Mouse (Mus musculus) testis, postnatal 14 days (tissue): ENCODE measurements around the gene Sri.

Experiments used
- DNase-seq: peaks from one replicate; pipeline ENCODE4 v3.0.0; 2021; ENCODE audit warnings: low spot score

Gene Sri

GRCm38 (mm10) chr5:8112246-8112645 lies 66.4 kb downstream of the Sri start:
- no peak for DNase-seq

- DNase-seq, result no peak
These were observed 70.8 kb downstream of the Sri start for GRCm38 (mm10) chr5:8116561-8117168.
